Mouse (Mus musculus) frontal cortex, postnatal 36 days (tissue): Measurements from ENCODE around the gene Apoa5.
"Not testable (repeated sequence)": the region's sequence is repeated elsewhere in the genome, so short reads cannot be mapped to it uniquely, and the experiment has no call there.

Experiments used
- DNase-seq, 2 experiments: peaks; one replicate each; pipeline ENCODE4 v3.0.0; 2022; ENCODE audit warnings: low spot score in 2 of 2

Gene Apoa5

DNA sequence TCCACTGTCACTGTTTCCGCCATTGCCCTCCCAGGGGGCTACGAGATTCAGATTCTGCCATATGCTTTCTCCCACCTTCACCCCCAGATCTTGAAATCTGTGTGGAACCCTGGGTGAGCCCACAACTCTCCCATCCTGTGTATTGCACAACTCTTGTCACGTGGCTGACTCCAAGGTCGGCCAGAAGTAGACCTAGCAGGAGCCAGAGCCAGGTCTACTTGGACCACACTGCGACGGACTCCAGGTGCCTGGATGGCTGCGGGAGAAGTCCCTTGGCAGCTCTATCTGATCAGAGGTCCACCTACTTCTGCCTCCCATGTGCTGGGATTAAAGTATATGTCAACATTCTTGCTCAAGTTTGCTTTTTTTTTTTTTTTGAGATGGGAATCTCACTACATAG lies 7.3 kb upstream of the Apoa5 start:
- no peak for DNase-seq

DNA sequence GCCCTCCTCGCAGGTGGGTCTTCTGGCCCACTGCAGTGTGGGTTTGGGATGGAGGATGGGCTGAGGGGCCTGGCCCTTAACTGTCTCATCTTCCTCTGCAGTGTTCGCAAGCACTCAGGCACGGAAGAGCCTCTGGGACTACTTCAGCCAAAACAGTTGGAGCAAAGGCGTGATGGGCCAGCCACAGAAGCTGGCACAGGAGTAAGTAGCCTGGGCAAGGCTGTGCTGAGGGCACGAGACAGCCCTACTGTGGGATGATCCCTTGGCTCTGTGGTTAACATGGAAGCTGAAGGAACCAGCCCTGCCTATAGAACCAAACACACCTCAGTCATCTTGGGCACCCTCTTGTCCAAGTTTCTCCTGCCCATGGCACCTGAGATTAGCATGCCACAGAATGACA lies 692 bp downstream of the Apoa5 start:
- no peak for DNase-seq

DNA sequence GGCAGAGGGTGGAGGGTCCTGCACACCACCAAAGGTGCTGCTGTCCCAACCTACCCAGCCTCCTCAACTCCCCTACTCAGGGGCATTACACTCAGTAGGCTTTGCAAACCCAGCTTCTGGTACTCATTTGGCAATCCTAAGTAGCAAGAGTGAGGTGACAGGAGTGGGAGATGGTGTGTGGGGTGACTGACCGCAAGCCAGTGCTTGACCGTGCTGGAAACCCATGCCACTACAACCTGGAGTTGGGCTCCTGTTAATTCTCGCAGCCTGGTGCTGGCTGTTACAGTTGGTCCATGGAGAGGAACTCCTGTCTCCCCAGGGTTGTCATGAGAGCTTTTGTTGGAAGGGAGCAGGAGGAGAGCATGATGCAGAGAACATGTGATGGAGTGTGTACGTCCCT lies 2.3 kb downstream of the Apoa5 start:
- no peak for DNase-seq

DNA sequence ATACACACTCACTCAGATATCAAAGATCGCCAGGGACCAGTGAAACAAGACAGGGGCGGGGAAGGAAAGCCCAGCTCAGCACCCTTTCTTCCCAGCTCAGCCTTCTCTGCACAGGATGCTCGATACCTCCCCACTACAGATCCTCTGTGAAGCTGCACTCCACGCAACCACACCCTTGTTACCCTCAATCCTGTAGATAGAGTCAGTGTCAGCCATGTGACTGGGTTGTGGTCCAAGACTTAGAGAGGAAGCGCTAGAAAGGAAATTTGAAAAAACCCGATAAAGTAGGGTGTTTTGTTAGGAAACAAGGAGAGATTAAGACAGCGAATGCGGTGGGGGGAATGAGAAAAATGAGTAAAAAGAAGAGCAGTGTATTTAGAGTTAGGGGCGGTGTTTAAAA lies 3.6 kb downstream of the Apoa5 start:
- DNase-seq = no peak

DNA sequence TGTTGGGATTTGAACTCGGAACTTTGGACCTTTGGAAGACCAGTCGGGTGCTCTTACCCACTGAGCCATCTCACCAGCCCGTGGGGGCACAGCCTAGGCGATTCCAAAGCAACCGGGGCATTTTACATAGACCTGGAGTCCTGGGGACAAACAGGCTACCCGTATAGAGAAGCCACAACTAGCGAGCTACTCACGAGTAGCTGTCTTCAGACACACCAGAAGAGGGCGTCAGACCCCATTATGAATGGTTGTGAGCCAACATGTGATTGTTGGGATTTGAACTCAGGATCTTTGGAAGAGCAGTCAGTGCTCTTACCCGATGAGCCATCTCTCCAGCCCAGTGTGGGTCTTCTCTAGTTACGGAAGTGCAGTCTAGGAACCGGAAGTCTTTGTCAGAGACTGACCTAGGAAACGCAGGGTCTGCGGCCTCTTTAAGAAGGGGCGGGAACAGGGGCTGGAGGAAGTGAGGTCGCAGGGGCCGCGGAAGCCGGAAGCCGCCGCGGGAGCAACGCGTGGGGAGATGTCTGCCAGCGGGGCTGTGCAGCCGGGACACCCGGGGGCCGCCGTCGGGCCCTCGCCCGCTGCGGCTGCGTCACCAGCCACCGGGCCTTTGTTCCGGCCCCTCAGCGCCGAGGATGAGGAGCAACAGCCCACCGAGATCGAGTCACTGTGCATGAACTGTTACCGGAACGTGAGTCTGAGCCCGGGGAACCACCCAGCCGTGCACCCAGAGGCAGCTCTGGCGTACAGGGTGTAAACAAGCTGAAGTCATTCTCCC lies 4.4 kb downstream of the Apoa5 start, which contains the start of gene Zpr1:
Gene Zpr1, plus strand, starts transcription at position 388 of the 778 bp plus-strand sequence.
- DNase-seq = peak; percentile 90 to 91

DNA sequence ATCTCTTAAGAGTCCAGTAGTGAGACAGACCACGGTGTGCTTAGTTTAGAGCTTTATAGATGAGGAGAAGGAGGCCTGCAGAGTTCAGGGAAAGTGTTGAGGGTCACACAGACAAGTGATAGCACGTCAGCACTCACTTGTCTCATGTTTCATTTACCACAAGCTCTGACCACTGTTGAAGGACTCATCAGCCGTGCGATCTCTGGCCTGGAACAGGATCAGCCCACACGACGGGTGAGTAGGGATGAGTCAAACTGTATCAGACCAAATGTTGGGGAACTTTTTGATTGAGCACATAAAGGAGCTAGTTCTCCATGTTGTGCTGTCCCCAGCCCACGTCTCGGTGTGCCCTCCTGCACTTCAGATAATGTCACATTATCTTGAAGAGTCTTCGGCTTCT lies 6.1 kb downstream of the Apoa5 start:
- DNase-seq = no peak

DNA sequence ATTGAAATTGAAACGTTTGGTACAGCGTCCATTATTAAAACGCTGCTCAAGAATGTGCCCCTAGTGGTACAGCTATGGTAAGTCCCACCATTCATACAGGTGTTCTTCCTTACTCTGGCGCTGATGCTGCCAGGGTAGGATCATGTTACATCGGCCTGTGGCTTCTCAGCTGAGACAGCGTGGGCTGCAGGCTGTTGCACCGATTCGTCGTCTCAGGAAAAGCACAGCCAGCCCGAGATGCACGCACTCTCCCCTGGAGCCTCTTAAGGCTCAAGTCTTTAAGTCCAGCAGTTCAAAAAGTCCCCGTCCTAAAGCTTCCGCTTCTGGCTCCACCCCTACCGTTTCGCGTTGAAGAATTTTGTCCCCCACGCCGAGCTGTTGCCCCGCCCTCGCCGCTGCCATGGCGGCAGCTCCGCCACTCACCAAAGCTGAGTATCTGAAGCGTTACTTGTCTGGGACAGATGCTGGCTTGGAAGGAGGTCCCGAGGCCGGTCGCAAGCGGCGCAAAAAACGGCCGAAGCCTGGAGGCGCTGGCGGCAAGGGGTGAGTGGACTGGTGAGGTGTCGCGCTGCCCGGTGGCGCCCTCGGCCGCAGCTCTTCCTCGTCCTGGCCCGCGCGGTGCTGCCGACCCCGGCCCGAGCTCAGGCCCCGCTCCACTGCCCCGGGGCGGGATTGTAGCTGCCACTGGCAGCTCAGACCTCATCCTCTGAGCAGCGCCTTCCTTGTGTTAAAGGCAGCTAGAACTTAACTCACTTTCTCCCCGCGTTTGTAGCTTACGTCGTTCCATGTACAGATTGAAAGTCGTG lies 14.4 kb downstream of the Apoa5 start, which contains the start of gene Bud13:
Gene Bud13, plus strand, starts transcription at position 378 of the 806 bp plus-strand sequence.
- DNase-seq = peak; percentile 92 to 95

DNA sequence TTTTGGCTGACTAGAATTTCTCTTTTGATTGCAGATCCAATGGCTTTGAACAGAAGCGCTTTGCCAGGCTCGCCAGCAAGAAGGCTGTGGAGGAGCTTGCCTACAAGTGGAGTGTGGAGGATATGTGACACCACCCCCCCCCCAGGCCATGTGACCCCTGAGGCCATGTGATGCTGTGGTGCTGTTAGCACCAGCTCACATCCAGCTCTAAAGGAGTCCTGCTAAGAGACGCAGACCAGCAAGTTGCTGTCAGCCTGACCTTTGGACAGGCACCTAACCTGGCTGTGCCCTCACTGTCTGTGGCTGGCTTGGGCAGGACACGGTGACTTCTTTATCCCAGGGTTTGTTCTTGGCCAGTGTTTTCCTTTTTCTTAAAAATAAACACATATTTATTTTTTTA lies 29.9 kb downstream of the Apoa5 start:
- no peak for DNase-seq

DNA sequence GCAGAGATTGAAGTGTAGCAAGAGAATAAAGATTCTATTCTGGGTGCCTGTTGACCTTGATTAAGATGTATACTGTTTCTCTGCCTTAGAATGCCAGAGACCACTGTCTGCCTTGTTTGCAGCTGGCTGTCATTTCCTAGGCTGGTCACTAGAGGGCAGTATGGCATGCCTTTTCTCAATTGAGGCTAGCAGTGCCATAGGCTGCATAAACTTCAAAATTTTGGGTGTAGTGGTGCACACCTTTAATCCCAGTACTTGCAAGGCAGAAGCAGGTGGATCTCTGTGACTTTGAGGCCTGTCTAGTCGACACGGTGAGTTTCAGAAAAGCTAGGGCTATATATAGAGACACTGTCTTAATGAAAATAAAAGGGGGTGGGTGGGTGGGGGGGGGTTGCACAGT lies 33.7 kb downstream of the Apoa5 start:
- peak; percentile 37 to 68 for DNase-seq

DNA sequence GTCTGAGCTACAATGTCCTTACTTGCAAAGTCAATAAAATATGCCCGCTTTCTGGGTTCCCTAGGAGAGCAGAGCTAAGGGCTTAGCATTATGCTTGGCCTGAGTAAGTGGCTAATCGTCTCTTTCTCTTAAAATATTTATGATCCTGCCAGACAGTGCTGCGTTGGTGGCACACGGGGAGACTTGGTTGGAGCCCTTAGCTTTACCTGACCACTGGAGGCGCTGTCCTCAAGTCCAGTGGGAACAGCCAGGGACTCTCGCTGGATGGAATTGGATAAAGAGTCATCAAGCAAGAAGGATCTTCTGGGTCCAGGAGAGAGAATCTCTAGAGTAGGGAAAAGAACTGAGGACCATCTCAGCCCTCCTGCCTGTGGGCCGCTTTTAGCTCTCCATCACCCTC lies 40.7 kb downstream of the Apoa5 start:
- DNase-seq = no peak

DNA sequence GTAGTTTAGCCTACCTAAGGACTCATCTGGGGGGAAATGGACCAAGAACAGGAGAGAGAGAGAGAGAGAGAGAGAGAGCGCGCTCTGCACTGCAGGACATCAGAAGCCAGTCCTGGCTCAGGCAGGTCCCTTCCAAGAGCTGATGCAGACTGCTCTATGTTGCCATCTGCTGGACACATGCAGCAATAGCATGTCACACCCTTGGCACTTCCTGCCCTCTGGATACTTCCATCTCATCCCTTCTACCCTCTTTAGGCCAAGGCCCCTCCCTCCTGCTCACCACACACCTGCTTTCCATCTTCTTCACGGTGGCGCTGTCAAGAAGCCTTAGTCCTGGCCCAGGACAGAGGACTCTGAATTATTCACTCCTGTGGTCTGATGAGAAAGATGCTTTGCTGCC lies 46.1 kb downstream of the Apoa5 start:
- peak; percentile 63 to 70 for DNase-seq

DNA sequence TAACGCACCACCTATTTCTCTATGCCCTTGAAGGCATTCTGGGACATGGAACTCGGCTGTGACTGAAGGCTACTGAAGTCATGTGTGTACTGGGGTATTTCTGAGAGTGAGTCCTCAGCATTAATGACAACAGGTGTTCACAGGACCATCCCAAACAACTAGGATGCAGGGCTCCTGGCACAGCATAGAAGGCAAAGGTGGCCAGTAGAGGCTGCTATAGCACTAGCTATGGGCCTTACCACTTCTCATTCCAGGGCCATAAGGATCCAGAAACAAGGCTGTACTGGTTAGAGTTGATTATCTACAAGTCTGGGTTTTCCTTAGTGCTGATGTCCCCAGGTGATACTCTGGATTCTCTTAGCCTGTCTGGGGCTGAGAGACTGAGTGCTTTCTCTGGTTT lies 46.5 kb downstream of the Apoa5 start:
- no peak for DNase-seq

DNA sequence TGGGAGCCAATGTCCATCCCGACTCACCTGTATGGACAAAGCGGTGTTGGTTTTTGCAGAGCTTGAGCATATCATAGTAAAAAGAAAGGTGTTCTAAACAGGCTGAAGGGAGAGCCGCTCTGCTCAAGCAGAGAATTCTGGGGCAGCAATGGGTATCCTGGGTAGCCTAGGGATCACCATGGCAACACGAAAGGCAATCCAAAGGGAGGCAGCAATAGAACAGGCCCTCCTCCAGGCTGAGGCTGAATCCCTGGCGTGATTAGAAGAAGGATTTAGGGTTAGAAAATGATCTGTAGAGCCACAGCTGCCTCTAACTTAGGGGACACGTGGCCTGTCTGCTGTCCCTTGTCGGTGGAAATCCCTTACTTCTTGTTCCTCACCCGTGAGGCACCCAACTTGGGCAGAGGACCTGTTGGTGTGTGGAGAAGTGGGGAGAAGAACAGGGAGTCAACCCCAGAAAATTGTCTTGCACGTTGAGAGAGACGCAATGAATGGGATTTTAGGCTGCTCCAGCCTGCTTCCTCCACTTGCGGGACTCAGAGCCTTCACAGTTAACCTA lies 47.5 kb downstream of the Apoa5 start:
- DNase-seq = peak; percentile 30 to 53

DNA sequence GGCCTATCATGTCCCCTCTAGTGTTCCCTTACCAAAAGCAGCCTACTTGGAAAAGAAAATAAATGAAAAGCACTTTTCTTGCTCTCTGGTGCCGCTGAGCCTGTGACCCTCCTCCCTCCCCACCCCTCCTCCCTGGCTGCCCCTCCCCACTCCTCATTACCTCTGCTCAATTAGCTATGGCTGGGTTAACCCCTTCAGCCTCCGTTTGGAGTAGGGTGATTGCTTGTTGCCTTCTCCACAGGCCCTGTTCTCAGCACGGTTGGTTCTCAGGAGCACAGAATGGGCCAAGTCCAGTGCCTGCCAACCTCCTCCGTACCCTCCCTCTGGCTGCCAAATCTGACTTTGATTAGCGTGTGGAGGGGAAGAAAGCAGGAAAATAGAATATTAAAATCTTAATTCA lies 48.0 kb downstream of the Apoa5 start:
- no peak for DNase-seq

DNA sequence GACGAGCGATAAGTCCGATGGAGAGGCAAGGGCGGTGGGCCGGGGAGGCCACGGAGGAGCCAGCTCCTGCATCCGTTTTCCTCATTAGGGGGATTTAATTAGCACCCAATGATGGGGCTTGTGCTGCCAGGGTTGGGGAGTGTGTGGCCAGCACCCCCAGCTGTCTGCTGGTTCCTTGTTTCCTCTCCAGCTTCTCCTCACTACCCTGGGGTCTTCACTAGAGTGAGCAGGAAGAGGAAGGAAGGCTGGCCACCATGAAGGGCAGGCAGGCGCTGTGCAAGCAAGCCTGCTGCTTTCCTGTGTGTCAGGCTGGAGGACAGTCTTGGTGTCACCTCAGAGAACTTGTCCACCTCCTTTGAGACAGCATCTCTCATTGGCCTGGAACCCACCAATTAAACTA lies 48.5 kb downstream of the Apoa5 start:
- DNase-seq = no peak

DNA sequence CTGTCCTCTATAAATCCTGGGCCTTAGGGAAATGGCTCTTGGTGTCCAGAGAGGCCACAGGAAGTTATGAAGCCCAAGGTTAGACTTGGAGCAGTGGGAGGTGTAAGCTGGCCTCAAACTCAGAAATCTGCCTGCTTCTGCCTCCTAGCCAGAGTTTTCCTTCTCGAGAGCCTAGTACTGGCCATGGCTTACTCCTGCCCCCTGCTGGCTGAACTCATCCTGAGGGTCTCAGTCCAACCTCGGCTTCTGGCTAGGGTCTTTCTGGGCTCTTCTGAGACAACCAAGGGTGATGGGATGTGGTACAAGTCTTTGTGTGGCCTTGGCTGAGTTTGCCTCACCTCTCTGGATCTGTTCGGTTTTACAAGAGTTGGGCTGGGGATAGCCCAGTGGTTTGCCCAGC lies 49.5 kb downstream of the Apoa5 start:
- no peak for DNase-seq

DNA sequence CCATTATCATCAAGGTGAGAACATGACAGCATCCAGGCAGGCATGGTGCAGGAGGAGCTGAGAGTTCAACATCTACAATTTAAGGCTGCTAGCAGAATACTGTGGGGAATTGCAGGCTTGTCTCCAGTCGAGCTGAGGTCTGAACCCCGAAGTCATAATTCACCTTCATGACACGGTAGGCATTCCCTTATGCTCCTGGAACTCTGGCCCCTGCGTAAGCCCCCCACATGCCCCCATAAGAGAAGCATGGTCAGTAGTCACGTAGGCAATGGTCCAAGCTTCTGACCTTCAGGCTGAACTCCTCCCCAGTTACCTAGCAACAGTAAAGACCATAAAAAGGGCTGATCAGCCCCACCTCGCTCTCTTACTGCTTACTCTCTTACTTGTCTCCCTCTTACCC lies 51.5 kb downstream of the Apoa5 start, which contains the start of gene 4931429L15Rik:
Gene 4931429L15Rik, minus strand, starts transcription at position 101 of the 400 bp plus-strand sequence.
- DNase-seq = not testable (repeated sequence)

DNA sequence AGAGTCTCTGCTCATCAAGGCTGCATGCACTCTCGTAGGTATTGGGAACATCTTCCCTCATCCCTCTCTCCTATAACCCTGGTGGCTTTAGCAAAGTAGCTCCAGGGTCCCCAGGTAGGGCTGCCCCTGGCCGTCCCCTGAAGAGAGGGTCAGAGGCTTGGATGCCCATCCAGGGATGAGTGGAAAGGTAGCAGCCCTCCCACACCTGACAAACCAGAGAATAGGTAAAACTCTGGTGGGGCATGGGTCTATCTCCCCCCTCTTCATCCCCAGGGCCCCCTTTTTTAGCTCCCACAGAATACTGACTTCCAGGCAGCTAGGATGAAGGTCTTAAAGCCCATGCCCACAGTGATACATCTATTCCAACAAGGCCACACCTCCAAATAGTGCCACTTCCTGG lies 52.0 kb downstream of the Apoa5 start:
- no peak for DNase-seq
